Mouse (Mus musculus): ENCODE measurements around the gene Morn1.

- TF ChIP-seq POLR2A (IDR thresholded peaks at IDR 0.05; ENCODE audit: borderline replicate concordance, extremely low read depth, insufficient read depth, insufficient read length, poor library complexity, severe bottlenecking): no peak
- no peak for TF ChIP-seq CTCF (IDR thresholded peaks at IDR 0.05; ENCODE audit: borderline replicate concordance, extremely low read depth, insufficient read depth, insufficient read length)
Observed at GRCm38 (mm10) chr4:155089241-155089640, 2.9 kb downstream of the Morn1 start.

Measured in brain, embryonic 14.5 days (tissue).